Mouse (Mus musculus) megakaryocyte, embryonic 14.5 days (primary cell): Measurements from ENCODE around the gene Olfr282.

Experiments used
- FLI1 ChIP-seq: IDR thresholded peaks from 2 replicates; pipeline ENCODE4 v1.6.1; 2012; ENCODE audit warnings: low read length, inconsistent platforms, mixed read lengths
- GATA1 ChIP-seq: IDR thresholded peaks from 3 replicates; pipeline ENCODE4 v1.6.1; 2012; ENCODE audit warnings: mixed read lengths, low read length, inconsistent platforms, borderline replicate concordance

- no peak for TF ChIP-seq FLI1
- TF ChIP-seq GATA1 = no peak
Observed at GRCm38 (mm10) chr15:98387621-98388020, 43.4 kb upstream of the Olfr282 start.
